Mouse (Mus musculus) right cerebral cortex, postnatal 10 days (tissue): ENCODE results near the gene Grik4.
A peak's percentile ranks its signal among the peaks of the same experiment; 100 is the strongest.

Experiments
- DNase-seq, 2 experiments: peaks; one replicate each; pipeline ENCODE4 v3.0.0; 2021; ENCODE audit warnings: low spot score in 2 of 2

Grik4 gene

GRCm38 (mm10) chr9:42943781-42944535 is at the start of gene Grik4:
Gene Grik4 (minus strand): TSS chr9:42944493.
- DNase-seq, result peak; percentile 43 to 56

GRCm38 (mm10) chr9:42993659-42994058 is 49.4 kb upstream of the Grik4 start:
- no peak for DNase-seq

DNA sequence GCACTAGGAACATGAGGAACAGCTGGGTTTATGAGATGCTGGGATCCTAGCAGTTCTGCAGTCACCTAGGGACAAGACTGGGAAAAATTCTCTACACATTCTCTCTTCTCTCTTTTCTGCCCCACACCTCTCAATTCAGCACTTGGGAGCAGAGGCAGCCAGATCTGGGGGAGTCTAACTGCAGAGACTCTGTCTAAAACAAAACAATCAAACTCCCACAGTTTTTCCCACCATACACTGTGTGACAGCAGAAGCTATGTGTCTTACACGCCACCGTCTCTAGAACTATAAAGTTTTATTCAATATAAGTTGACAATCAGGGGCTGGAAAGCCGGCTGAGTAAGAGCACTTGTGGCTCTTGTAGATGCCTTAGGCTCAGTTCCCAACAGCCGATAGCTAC is 43.7 kb upstream of the Grik4 start:
- DNase-seq, result no peak

DNA sequence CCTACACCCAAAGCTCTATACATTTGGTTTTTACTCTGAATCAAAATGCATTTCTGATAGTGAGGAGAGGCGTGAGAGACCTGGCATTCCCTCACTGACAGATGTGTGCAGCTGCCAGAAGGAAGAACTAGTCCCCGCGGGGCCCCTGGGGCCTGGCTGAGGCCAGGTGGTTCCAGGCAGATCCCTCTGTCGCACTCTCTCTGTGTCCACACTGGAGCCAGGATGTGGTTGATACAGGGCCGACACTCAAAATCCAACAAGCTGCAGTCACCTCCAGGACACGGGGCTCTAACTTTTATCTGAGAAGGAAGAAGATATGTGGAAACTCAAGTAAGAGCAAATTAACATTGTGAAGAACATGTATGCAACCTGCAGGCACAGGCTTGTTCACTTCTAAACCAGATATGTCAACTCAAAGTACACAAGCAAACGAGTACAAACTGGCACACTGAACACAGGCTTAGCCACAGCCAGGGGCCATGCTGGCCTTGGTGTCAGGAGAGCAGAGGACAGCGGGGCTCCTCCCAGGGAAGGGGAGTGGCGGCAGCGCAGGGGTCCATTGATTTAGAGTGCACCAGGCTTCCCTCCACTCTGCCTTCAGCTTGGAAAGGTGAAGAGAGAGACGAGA is 24.7 kb upstream of the Grik4 start:
- peak in 1 of 2 experiments; percentile 15 for DNase-seq

DNA sequence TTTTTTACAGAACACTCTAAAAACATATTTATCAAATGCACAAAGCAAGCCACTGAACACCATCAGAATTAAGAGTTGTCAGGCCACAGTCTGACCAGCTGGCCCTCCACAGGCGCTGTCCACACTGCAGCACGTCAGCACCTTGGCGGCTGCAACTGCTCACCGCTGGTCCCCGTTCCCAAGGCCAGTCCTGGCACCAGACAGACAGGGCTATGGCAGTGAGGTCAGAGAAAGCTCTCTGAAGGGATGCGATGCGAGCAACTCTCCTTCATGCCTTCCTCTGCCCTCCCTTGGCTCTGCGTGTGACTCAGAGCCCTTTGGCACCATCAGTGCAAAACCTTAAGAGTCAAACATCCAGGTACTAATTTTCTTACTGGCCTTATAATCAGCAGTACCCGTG is 23.4 kb upstream of the Grik4 start:
- DNase-seq, result peak in 1 of 2 experiments; percentile 17

- DNase-seq, result peak in 1 of 2 experiments; percentile 19
These were observed 20.5 kb upstream of the Grik4 start for GRCm38 (mm10) chr9:42964809-42965208.

GRCm38 (mm10) chr9:42964366-42964765 is 20.1 kb upstream of the Grik4 start:
- DNase-seq, result peak; percentile 79 to 85

DNA sequence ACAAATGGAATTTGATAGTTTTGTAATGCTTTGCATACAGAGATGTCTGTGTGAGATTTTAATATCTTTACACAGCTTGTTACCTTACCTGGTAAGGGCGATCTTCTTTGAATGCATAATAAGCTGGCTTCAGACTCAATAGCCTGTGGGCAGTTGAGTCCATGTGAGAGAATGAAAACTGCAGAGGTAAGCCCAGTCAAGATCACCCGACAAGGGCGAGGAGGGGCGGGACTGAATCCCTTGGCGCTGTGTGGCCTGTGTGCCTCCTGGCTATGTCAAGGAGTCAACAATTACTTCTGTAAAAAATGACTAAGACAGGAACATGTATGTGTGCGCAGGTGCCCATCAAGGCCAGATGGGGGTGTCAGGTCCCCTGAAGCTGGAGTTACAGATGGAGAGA is 18.2 kb upstream of the Grik4 start:
- DNase-seq, result no peak

DNA sequence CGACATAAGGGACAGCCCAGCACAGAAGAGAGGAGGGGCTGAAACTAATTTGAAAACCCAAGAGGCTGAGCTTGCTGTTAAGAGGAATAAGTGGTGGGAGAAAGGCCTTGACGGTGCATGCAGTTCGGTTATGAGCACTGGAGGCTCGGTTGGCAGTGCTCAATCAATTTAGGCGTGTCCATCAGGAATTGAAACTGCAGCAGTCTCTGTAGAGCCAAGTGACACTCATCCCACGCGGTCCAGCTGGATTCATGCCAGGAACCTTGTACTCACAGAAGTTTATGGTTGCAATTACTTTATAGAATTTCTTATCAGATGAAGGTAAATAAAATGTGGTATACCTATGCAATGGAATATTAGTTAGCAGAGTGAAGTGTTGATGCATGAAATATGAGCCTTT is 14.1 kb upstream of the Grik4 start:
- DNase-seq, result no peak

DNA sequence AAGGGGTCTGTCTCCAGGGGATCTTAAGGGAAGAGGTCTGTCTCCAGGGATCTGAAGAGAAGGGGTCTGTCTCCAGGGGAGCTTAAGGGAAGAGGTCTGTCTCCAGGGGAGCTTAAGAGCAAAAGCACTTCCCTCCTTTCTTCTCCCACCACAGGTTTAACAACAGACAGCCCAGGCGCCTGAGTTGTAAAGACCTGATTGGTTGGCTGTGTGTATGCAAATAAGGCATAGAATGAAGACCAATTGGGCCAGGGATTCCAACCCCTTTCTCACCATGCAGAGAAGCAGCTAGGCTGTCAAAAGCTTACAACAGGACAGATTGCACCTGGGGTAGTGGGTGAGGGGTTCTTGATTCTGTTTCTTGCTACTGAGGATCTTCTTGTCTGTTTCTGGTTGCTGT is 4.1 kb upstream of the Grik4 start:
- no peak for DNase-seq

GRCm38 (mm10) chr9:42945174-42945573 is 881 bp upstream of the Grik4 start:
- DNase-seq, result no peak

DNA sequence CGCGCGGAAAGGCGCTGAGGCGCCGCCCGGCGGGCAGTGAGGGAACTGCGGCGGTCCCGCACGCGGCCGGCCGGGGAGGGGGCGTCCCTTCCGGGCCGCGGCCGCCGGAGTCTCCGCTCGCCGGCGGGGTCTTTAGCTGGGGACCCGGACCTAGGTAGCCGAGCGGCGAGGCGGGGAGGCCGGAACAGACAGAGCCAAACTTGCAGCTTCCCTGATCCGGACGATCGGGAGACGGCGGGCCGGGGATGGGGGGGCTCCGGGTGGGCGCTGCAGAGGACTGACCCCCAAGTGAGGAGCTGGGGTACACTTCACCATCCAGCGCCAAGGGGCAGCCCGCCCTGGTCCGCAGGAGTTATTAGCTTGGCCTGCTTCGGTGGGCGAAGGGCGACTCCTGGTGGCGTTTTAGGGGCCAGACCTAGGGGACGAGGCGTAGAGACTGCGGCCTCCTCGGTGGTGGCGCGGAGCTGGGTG is 278 bp upstream of the Grik4 start:
- peak; percentile 90 to 93 for DNase-seq

- DNase-seq, result peak; percentile 67 to 73
These were observed 1.2 kb downstream of the Grik4 start for GRCm38 (mm10) chr9:42943057-42943529.

- DNase-seq, result no peak
These were observed 2.1 kb downstream of the Grik4 start for GRCm38 (mm10) chr9:42942148-42942547.

GRCm38 (mm10) chr9:42932146-42932545 is 12.1 kb downstream of the Grik4 start:
- no peak for DNase-seq

- no peak for DNase-seq
These were observed 16.8 kb downstream of the Grik4 start for GRCm38 (mm10) chr9:42927498-42927897.

- no peak for DNase-seq
These were observed 17.7 kb downstream of the Grik4 start for GRCm38 (mm10) chr9:42926564-42926963.

DNA sequence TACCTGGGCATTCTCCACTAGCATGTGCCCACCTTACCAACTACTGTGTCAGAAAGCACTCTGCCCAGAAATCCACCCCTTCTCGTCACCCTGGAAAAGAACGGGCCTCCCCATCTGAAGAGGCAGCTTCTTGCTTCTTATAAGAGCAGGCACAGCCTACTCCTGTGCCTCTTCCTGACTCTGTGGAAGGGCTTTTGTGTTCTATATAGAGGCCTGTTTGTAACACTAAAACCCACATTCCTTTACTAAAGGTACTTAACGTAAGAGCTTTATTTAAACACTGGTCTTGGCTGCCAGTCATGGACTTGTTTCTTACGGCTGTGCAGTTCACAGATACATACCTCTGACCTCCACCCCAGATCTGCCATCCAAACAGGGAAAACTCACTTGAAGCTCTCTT is 22.5 kb downstream of the Grik4 start:
- DNase-seq, result no peak

DNA sequence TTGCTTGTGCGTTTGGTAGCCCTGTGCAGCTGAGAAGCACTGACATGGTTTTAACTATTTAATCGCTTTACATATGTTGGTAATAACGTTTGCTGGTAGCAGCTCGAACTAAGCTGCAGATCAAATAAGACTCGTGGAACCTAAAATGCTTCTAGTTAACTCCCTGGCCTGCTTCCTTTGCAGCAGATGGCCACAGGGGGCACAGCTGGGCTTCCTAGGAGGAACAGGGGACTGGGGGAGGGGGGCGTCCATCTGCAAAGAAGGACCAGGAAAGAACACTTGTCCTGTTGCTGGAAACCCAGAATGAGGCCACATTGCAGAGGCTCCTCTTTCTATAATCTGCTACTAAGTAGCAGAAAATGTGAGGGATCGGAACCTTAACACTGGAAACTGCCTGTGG is 24.1 kb downstream of the Grik4 start:
- DNase-seq, result peak; percentile 63 to 66

DNA sequence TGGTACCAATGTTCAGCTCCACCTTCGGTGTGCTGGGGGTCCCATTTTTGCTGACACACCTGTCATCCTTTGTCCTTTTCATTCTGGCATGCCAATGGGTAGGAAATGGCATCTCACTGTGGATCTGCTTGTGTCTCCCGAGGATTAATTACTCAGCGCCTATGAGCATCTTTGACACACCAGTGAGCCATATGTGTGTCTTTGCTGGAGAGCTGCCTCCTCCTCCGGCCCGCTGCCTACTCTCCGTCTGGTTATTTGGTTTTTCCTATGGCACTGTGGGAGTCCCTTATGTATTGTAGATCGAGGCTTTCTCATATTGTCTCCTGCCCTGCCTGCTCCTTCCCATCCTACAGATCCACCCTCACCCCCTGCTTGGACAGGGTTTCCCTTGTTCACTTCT is 26.4 kb downstream of the Grik4 start:
- peak in 1 of 2 experiments; percentile 42 for DNase-seq

GRCm38 (mm10) chr9:42913201-42913600 is 31.1 kb downstream of the Grik4 start:
- DNase-seq, result no peak

GRCm38 (mm10) chr9:42908657-42909313 is 35.5 kb downstream of the Grik4 start:
- no peak for DNase-seq

GRCm38 (mm10) chr9:42906995-42907394 is 37.3 kb downstream of the Grik4 start:
- no peak for DNase-seq
